Mouse (Mus musculus) mouse embryonic stem cell (cell line): ENCODE results near the gene Nlgn2.

Experiments
- in situ Hi-C, 2 experiments: fragments of 300-500 bp; cut with MboI; formaldehyde crosslinking; loops; 1 replicate in 1 of 2; 3 replicates in 1 of 2; pipeline ENCODE4 v1.14.3; 2019 to 2020; ENCODE audit warnings: low sequenced_read_pairs in 2 of 2, low pct_unique_long_range_greater_than_20kb in 1 of 2, mixed read lengths in 1 of 2; ENCODE audit not compliant: unreplicated experiment in 1 of 2

The Nlgn2 gene

DNA sequence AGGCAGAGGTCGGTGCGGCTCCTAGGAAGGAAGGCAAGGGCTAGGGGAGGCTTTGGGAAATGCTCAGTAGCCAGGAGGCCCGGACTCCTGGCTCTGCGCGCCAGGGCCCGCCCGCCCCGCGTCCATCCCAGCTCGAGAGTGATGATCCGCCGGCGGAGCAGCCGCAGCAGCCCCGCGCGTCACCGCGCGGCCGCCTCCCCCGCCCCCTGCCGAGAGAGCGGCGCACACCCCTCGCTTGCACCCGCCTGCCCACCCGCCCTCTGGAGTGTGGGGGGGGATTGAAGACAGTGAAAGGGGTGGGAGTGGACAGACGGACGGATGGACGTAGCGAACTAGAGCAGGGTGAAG, at the start of gene Nlgn2:
Gene Nlgn2 (minus strand): TSS at position 181 of the 348 bp plus-strand sequence.
- in situ Hi-C loops = no loop called here

DNA sequence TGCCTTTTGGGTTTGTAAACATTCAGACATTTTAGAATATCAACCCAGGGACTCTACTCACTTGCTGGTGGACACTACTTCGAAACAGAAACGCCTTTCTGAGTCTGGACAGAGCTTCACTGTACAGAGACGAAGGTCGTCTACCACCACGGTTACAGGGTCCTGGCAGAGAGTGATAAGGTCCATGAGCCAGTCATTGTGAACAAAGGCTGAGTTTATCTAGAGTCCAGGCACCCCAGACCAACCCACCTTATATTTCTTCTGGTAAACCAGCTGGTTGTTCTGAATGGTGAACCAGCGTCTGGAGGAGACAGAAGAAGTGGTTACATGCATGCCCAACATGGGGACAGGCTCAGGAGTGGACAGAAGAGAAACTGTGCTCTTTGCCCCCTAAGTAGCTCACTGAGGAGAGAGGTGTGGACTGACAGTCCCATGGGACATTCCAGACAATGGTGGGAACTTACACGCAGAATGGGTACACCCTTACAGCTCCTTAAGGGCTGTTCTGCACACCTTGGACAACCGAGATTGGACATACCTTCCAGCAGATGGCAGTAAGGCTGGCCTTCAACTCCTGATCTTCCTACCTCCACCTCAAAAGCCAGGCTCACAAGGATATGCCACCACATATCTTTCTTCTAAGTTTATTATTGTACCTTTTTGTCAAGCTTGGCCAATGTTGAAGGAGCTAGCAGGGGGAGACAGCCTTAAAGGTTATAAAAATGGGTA, 49.5 kb upstream of the Nlgn2 start:
- in situ Hi-C loops = loop anchor here in 1 of 2 experiments (25.0 kb wide), 1 partner anchor 250 kb away; the partner anchor contains the start of gene Fxr2

DNA sequence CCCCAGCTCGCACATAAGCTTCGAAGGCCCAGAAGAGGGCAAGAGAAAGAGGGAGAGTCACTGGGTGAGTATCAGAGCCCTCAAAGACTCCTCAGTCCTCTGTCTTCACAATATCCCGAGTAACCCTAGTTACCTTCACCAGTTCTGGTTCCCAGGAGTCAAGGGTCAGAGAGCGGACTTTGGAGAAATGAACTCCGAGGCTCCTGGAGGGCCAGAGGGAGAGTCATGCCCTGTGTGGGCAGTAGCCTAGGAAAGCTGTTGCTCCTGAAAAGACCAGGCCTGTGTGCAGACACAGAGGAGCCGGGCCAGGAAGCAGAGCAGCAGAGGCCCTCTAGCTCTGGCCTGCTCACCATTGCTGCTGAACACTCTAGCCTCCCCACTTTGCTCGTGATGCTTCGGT, 47.1 kb upstream of the Nlgn2 start:
- in situ Hi-C loops = loop anchor here in 1 of 2 experiments (25.0 kb wide), 1 partner anchor 247 kb away; the partner anchor contains the start of gene Fxr2

DNA sequence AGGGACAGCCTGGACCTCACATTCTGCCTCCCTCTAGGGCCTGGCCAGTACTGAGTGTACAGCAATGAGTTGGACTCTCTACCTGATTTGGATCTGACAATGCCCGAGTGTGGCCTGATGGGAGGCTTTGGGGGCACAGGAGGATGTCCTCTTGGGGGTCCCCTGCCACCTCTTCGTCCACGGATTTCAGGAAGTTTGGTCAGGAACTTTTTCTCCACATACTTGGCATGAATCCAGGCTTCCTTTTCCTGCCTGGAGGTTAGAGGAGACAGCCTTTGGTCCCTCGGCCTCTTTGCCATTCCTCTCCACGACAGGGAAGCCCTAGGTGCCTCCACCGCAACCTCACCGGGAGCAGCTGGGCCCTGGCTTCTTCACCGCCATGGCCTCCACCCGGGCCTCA, 46.7 kb upstream of the Nlgn2 start:
- in situ Hi-C loops = loop anchor here in 1 of 2 experiments (25.0 kb wide), 1 partner anchor 247 kb away; the partner anchor contains the start of gene Fxr2

DNA sequence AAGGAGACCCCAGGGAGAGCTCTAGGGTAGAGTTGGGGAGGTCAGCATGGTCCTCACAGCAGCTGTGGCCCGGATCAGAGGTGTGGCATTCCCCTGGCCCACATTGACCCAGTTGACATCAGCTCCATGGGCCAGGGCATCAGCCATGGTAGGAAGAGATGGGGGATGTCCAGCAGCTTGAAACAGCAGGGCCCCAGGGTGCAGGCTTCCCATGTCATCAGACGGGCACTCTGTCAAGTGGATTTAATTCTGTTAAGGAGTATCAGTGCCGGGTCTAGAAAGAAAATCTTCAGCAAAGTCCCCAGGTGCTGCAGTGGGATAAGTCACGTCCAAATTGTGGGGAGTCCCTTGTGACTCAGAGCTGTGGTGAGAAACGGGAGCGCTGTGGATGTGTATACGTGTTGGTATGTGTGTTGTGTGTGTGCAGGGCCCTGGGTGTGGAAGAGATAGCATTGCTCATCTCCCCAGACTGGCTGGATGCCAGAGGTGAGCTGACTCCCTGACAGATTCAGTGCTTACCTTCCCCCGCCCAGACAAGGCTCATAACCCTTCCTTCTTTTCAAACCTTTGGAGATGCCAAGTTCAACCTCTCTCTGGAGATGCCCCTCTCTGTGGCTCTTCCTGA, 46.1 kb upstream of the Nlgn2 start:
- in situ Hi-C loops = loop anchor here in 1 of 2 experiments (25.0 kb wide), 1 partner anchor 246 kb away; the partner anchor contains the start of gene Fxr2

DNA sequence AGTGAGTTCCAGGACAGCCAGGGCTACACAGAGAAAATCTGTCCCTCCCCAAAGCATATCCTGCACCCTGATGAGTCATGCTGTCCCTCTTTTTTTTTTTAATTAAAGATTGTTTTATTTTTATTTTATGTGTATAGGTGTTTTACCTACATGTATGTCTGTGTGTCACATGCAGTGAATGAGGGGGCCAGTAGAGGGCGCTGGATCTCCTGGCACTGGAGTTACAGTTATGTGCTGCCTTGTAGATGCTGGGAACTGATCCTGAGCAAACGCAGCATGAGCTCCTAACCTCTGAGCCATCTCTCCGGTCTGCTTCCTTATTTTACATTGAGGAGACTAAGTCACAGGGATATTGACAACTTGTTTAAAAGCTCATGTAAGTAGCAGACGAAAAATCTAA, 45.5 kb upstream of the Nlgn2 start:
- in situ Hi-C loops = loop anchor here in 1 of 2 experiments (25.0 kb wide), 1 partner anchor 246 kb away; the partner anchor contains the start of gene Fxr2

DNA sequence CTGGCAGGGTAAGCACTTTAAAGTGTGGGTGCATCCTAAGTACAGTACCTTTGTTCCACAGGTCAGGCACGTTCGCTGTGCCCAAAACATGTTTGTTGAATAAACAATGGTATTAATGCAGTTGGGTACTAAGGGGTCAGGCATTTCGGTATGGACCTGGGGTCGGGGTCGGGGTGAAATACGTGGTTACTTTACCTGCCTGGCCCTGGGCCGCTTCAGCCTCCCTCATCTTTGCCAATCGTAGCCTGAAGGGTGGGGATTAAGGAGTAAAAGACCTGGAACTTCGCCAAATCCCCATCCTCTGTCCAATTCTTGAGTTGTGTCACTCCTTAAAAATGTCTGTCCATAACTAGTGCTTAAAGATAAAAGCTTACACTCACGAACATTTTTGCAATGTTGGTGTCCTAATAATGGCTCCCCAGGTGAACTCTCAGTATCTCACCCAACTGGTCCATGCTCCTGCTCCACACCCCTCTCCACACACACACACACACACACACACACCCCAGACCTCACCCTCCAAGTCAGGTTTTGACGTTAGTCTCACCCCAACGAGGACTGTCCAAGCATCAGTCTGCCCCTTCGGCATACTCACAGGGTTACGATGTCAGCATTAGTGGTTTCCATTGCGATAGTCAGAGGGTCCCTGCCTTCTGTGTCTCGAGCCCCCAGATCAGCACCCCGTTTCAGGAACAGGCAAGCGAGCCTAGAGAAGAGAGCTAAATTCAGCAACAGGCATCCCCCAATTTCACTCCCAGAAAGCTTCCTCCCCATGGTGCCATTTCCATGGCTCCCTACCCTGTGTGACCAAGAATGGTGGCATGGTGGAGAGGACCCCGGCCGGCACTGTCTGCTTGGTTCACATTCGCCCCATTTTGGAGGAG, 44.4 kb upstream of the Nlgn2 start:
- in situ Hi-C loops = loop anchor here in 1 of 2 experiments (25.0 kb wide), 1 partner anchor 245 kb away; the partner anchor contains the start of gene Fxr2

DNA sequence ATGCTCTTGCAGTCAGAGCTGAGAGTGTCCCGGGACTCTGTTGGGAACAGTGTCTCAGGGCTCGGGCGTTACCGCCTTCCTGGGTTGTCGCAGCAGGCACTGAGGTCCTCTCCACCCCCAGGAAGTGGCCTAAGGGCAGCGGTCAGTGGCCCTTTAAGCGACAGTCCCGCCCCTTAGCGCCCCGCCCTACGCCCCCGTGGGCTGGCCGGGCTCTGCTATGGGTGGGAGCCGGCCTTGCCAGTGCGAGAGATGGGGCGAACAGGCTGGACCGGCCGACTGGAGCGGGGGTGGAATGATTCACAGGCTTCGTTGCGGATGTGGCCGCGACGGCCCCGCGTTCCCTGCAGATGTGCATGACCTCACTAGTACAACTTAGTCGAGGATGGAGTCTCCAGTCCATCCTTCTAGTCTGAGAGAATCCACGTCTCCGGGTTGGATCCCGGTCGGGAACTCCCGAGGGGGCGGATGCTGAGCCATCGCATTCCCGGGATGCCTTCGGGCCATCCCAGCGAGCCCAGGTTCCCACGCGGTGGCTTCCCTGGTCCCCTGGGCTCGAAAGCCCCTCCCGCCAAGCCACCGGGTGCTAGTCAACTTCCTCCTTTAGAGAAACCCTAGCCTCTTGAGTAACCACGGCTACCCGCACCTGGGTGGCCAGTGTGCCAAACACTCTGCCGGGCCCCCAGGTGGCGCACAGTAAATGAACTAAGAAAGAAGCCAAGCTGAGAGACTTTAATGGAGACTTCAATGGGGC, 43.4 kb upstream of the Nlgn2 start, which contains the start of gene Kctd11:
Gene Kctd11 (minus strand): TSS at position 554 of the 751 bp plus-strand sequence.
- in situ Hi-C loops = loop anchor here in 1 of 2 experiments (25.0 kb wide), 1 partner anchor 244 kb away; the partner anchor contains the start of gene Fxr2

DNA sequence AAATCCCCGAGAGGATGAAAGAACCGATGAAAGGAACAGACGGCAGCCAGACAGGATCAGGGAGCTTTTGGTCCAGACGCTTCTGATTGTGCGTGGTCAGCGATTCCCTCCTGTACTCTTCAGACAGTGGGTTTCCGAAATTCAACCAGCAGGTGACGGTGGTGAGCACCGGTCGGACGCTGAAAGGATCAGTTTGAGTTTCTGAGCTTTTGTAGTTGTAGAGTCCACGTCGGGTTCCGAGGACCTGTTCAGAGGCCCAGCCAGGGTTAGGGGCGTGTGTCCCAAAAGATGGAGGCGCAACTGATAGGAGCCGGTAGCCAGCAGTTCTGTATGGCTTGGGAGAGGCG, 42.9 kb upstream of the Nlgn2 start:
- in situ Hi-C loops = loop anchor here in 1 of 2 experiments (25.0 kb wide), 1 partner anchor 243 kb away; the partner anchor contains the start of gene Fxr2

DNA sequence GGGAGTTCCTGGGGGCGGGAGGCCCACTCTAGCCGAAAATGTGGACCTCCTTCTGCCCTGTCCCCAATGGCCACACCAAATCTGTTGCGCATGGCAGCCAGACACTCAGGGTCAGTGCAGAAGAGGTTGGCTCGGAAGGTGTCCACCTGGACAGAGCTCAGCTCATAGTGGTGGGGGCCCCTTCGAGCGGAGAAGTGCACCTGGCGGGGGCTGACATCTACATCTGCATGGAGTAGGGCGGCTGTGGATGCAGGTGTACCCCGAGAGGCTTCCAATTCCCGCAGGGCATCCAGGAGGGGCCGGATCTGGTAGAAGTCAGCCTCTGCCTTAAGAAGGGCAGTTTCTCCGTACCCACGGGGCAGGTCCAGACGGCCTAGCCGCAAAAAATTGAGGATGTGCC, 42.1 kb upstream of the Nlgn2 start:
- in situ Hi-C loops = loop anchor here (5.0 to 25.0 kb wide), 5 partner anchors 65 to 242 kb away; partner anchors contain the start of genes Fxr2 (in 1 of the 2), Gm39566 (in 1 of the 2), Spem2 (in 1 of the 2) and Tmem102 (in 1 of the 2)

DNA sequence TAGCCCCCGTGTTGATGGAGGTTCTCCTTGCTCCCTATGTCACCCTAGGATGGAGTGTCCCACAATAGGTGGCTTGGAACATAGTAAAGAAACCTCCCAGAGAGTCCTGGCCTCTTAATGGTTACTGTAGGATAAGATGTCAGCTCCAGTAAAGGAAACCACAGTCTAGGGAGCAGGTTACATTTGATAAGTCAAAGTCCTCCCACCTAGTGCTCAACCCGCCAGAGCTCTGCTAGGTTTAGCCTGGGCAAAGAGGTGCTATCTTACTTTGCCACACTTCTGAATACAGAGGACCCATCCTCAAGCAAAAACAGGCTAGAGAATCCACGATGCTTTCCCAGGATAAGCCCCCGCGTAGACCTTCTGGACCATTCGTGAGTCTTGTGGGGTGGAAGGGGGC, 41.4 kb upstream of the Nlgn2 start:
- in situ Hi-C loops = loop anchor here (5.0 to 25.0 kb wide), 5 partner anchors 64 to 242 kb away; partner anchors contain the start of genes Fxr2 (in 1 of the 2), Gm39566 (in 1 of the 2), Spem2 (in 1 of the 2) and Tmem102 (in 1 of the 2)

DNA sequence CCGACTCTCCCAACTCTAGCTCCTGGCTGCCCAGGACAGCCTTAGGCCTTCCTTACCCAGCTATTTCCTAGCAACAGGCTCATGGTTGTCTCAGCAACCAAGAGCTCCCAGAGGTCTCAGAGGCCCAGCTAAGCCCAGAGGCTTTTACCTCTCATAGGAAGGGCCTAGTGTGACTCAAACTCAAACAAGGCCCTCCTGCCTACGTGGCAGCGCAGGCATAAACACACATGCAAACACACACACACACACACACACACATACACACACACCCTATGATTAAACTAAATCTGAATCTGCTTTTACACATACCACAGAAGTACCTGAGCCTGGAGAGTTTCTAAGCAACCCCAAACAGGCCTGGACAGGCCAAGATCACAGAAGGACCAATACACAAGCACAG, 40.8 kb upstream of the Nlgn2 start:
- in situ Hi-C loops = loop anchor here (5.0 to 25.0 kb wide), 5 partner anchors 64 to 241 kb away; partner anchors contain the start of genes Fxr2 (in 1 of the 2), Gm39566 (in 1 of the 2), Spem2 (in 1 of the 2) and Tmem102 (in 1 of the 2)

DNA sequence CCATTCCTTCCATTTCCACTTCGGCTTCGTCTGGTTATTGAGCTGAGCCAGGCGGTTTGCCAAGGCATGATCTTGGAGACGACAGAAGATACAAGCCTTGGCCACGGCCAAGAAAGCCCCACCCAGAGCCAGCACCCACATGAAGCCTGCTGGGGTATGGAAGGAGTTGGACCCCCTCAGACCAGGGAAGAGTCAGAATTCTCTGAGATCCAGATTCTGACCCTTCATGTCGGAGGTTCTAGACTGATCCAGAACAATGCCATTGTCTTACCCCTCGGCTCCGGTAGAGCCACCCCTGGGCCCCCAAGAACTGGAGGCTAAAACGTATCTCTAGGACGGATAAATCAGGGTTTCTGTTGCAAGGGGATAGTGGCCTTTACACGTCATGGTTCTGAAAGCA, 40.3 kb upstream of the Nlgn2 start, which contains the start of gene Tmem95:
Gene Tmem95 (minus strand): TSS at position 141 of the 400 bp plus-strand sequence.
- in situ Hi-C loops = loop anchor here (5.0 to 25.0 kb wide), 5 partner anchors 63 to 241 kb away; partner anchors contain the start of genes Fxr2 (in 1 of the 2), Gm39566 (in 1 of the 2), Spem2 (in 1 of the 2) and Tmem102 (in 1 of the 2)

DNA sequence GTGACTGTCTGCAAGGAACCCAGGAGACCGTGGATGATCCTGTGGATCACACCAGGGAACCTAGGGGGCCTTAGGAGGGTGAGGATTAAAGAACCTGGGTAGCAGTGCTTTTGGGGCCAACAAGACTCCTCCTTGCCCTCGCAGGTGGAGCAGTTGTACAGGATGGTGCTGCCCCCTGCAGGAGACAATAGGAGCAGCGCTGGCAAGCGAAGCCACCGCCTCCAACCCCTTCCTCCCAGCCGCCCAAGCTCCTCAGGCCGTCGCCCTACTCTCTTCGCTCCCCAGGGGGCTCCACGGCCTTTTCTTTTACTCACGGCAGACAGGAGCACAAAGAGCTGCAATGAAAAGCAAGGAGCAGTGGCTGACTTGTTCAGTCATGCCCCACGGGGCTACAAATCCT, 39.3 kb upstream of the Nlgn2 start:
- in situ Hi-C loops = loop anchor here (5.0 to 25.0 kb wide), 5 partner anchors 62 to 240 kb away; partner anchors contain the start of genes Fxr2 (in 1 of the 2), Gm39566 (in 1 of the 2), Spem2 (in 1 of the 2) and Tmem102 (in 1 of the 2)

DNA sequence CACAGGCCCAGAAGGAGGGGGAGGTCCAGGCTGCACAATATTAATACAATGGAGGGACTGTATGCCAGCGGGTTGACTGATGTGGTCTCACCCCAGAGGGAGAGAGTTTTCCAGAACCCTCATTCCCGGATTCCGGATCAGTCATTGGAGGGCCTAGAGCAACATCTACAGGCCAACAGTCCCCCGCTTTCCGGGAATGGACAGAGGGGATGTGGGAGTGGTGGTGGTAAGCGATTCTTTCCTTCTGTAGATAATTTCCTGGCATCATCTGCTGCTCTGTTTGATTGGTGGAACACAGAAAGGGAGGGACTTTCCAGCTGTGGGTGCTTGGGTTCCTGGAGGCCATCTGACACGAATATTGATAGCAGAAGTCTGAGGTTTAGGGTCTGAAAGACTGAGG, 38.6 kb upstream of the Nlgn2 start:
- in situ Hi-C loops = loop anchor here (5.0 to 25.0 kb wide), 5 partner anchors 61 to 239 kb away; partner anchors contain the start of genes Fxr2 (in 1 of the 2), Gm39566 (in 1 of the 2), Spem2 (in 1 of the 2) and Tmem102 (in 1 of the 2)

DNA sequence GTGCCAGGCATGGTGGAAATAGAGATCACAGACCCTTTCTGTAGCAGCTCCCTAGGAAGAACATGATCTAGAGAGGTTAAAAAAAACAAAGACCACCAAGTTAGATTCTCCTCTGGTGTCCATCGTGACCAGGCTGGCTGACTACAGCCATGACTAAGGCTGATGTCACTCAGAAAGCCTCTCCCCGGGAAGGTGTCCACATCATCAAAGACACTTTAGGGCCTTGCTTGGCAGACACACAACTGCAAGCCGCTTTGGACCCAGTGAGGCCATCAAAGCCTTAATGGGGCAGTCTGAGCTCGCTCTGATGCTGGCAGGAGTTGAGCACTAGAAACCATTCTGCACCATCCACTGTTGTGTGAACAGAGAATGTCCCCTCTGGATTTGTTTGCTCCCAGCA, 34.9 kb upstream of the Nlgn2 start:
- in situ Hi-C loops = loop anchor here in 1 of 2 experiments (10.0 kb wide), 1 partner anchor 58 kb away; the partner anchor contains the start of genes Gm39566 and Spem2

DNA sequence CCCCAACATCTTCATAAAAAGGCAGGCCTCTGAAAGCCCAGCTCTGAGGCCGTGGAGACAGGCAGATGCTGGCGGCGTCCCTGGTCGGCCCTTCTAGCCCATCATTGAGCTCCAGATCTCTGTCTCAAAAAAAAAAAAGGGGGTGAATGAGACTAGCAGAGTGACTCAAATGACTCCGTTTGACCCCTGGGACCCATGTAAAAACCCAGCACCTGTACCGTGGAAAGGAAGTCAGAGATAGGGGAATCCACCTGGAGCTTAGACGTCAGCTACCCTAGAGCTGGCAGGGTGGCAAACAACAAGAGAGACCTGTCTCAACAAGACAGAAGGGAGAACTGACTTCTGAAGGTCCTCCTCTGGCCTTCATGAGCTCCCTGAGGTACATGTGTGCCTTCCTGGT, 34.2 kb upstream of the Nlgn2 start:
- in situ Hi-C loops = loop anchor here in 1 of 2 experiments (10.0 kb wide), 1 partner anchor 57 kb away; the partner anchor contains the start of genes Gm39566 and Spem2
